ENCODE assay signal across 23 mouse cellular contexts in the genomic region with DNA sequence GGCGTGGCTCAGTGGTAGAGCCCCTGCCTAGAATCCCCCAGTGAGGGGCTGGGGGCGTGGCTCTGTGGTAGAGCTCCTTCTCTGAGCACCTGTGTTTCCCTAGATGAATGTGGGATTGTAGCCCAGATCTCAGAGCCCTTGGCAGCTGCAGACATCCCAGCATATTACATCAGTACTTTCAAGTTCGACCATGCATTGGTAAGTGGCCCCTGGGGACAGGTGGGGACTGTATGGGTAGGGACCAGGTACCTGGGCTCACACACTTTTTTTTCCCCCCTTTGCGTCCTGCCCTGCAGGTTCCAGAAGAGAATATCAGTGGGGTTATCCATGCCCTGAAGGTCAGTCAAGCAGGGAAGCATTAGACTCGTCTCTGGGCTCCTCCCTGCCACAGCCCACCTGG. TPM values are rescaled to one million over a fixed set of nuclear protein-coding genes. Genes with fewer than 3 reads are reported as not detected.
DNase-seq lines count a peak whose midpoint lies in the region; ATAC-seq and TF ChIP-seq lines count a peak whose summit lies in the region.
"Had no signal": no experiment of that assay in that cellular context is flagged by ENCODE, and none has a peak within 500 bp of the region (broad histone marks: within the 10 kb centered on the region; RNA-seq: fewer than 3 reads in every experiment).

No protein-coding gene starts in this region.

- no peak overlapping the region for H3K9ac ChIP-seq in embryonic facial prominence, embryonic 14.5 days (ENCODE audit: low read depth, low read length)
- no peak overlapping the region for H3K9ac ChIP-seq in hindbrain, postnatal 0 days (replicated peaks; ENCODE audit: low read length)
- no peak overlapping the region for H3K9ac ChIP-seq in hindbrain, embryonic 13.5 days
- no peak overlapping the region for H3K9ac ChIP-seq in CH12.LX (ENCODE audit: insufficient read depth, low read depth)
- H3K9ac ChIP-seq in forebrain, postnatal 0 days: no peak overlapping the region

- TF ChIP-seq RAD21 in CH12.LX (IDR thresholded peaks at IDR 0.05; ENCODE audit: low read depth, low read length): no peak

- H3K27ac ChIP-seq in embryonic facial prominence, embryonic 14.5 days (replicated peaks; ENCODE audit: low read depth, low read length): no peak overlapping the region
- no peak overlapping the region for H3K27ac ChIP-seq in embryonic facial prominence, embryonic 10.5 days (replicated peaks)
- H3K27ac ChIP-seq in hindbrain, postnatal 0 days: no peak overlapping the region
- no peak overlapping the region for H3K27ac ChIP-seq in hindbrain, embryonic 13.5 days
- no peak overlapping the region for H3K27ac ChIP-seq in CH12.LX (ENCODE audit: insufficient read depth, low read depth)
- H3K27ac ChIP-seq in forebrain, postnatal 0 days (ENCODE audit: low read depth, low read length): no peak overlapping the region

- 73% methylated on average over 3 of the region's 5 CpGs for WGBS in embryonic facial prominence, embryonic 14.5 days
- 88% methylated on average over 5 of the region's 5 CpGs for WGBS in embryonic facial prominence, embryonic 10.5 days
- 79% methylated on average over 5 of the region's 5 CpGs for WGBS in hindbrain, postnatal 0 days
- 94% methylated on average over 5 of the region's 5 CpGs for WGBS in hindbrain, embryonic 13.5 days
- WGBS in forebrain, postnatal 0 days: 91% methylated on average over 5 of the region's 5 CpGs

- H3K79me2 ChIP-seq in CH12.LX (replicated peaks; ENCODE audit: control insufficient read depth, extremely low read depth, insufficient read depth, poor library complexity, severe bottlenecking): no peaks in the 10 kb centered on the region

- H3K4me2 ChIP-seq in embryonic facial prominence, embryonic 14.5 days (ENCODE audit: low read depth, low read length): no peak overlapping the region
- H3K4me2 ChIP-seq in hindbrain, postnatal 0 days (ENCODE audit: low read depth, low read length): no peak overlapping the region
- H3K4me2 ChIP-seq in hindbrain, embryonic 13.5 days: no peak overlapping the region
- H3K4me2 ChIP-seq in CH12.LX (ENCODE audit: insufficient read depth, low read depth, poor library complexity, severe bottlenecking): no peak overlapping the region
- no peak overlapping the region for H3K4me2 ChIP-seq in forebrain, postnatal 0 days (ENCODE audit: low read depth)

- 0 out of 2 replicates have a peak, but pooled peaks cover 3% of the 10 kb centered on the region for H3K9me3 ChIP-seq in embryonic facial prominence, embryonic 14.5 days (ENCODE audit: control insufficient read depth, low read length)
- no peaks in the 10 kb centered on the region for H3K9me3 ChIP-seq in embryonic facial prominence, embryonic 10.5 days
- no peaks in the 10 kb centered on the region for H3K9me3 ChIP-seq in hindbrain, postnatal 0 days (ENCODE audit: low read length)
- H3K9me3 ChIP-seq in hindbrain, embryonic 13.5 days: no peaks in the 10 kb centered on the region
- H3K9me3 ChIP-seq in CH12.LX (replicated peaks; ENCODE audit: low read length): peaks cover 23% of the 10 kb centered on the region
- no peaks in the 10 kb centered on the region for H3K9me3 ChIP-seq in forebrain, postnatal 0 days (ENCODE audit: low read length)

- peak; percentile 42; the same call in 1 of the 2 replicates for TF ChIP-seq EP300 in CH12.LX (IDR thresholded peaks at IDR 0.05; ENCODE audit: low read length)

- no peak for TF ChIP-seq CTCF in hindbrain, postnatal 0 days (IDR thresholded peaks at IDR 0.05; ENCODE audit: low read depth)
- TF ChIP-seq CTCF in CH12.LX (conservative IDR thresholded peaks at IDR 0.05 in 1 of 2, IDR thresholded peaks at IDR 0.05 in 1 of 2; ENCODE audit: low read depth in 2 of 2, low read length in 2 of 2): no peak
- TF ChIP-seq CTCF in forebrain, postnatal 0 days (IDR thresholded peaks at IDR 0.05; ENCODE audit: low read depth): no peak

- no peak for DNase-seq in embryonic facial prominence, embryonic 14.5 days (ENCODE audit: low spot score)
- no peak for DNase-seq in embryonic facial prominence, embryonic 10.5 days (ENCODE audit: low spot score)
- DNase-seq in hindbrain, postnatal 0 days (ENCODE audit: low spot score): no peak
- DNase-seq in A20 (ENCODE audit: low read depth, low spot score) (peak; percentile 12), CH12.LX (ENCODE audit: extremely low read depth) (peak; percentile 80)
- DNase-seq in lung, postnatal 25 days (ENCODE audit: low spot score): no peak
- no peak for DNase-seq in forebrain, postnatal 0 days
- DNase-seq: adrenal gland, adult 2 months; adrenal gland, adult 8-10 months; adrenal gland, postnatal 10 days; adrenal gland, postnatal 14 days; adrenal gland, postnatal 25 days; adrenal gland, postnatal 36 days; B cell, adult 2 months; cerebellum, adult 11 months; cerebellum, adult 11-12 months; cerebellum, adult 18-20 months; cerebellum, adult 2 months had no signal

- ATAC-seq in embryonic facial prominence, embryonic 14.5 days (ENCODE audit: low read depth): peak; percentile 31; the same call in 1 of the 2 replicates
- ATAC-seq in hindbrain, postnatal 0 days: 0 out of 2 replicates have a peak, but pooled peaks have one; percentile 25
- no peak for ATAC-seq in hindbrain, embryonic 13.5 days (ENCODE audit: low FRiP score)
- ATAC-seq in forebrain, postnatal 0 days: no peak
- ATAC-seq: activated CD4-positive, CD25-positive, alpha-beta regulatory T cell, adult 4 months; CD4-positive, CD25-positive, alpha-beta regulatory T cell, adult 4 months; Patski had no signal

- H3K27me3 ChIP-seq in embryonic facial prominence, embryonic 14.5 days (replicated peaks; ENCODE audit: control insufficient read depth, insufficient read depth, low read length): no peaks in the 10 kb centered on the region
- no peaks in the 10 kb centered on the region for H3K27me3 ChIP-seq in embryonic facial prominence, embryonic 10.5 days (replicated peaks; ENCODE audit: low read depth, poor library complexity, severe bottlenecking)
- H3K27me3 ChIP-seq in hindbrain, postnatal 0 days (ENCODE audit: insufficient read depth, low read length): no peaks in the 10 kb centered on the region
- H3K27me3 ChIP-seq in hindbrain, embryonic 13.5 days: no peaks in the 10 kb centered on the region
- H3K27me3 ChIP-seq in CH12.LX (replicated peaks): no peaks in the 10 kb centered on the region
- no peaks in the 10 kb centered on the region for H3K27me3 ChIP-seq in forebrain, postnatal 0 days (ENCODE audit: insufficient read depth, low read length)
- H3K27me3 ChIP-seq: Patski had no signal

- in situ Hi-C loops in CH12.LX (cut with MboI; ENCODE audit: low pct_ligation_motif_present, low pct_unique_long_range_greater_than_20kb, low sequenced_read_pairs): no loop called here

- dilution Hi-C loops in CH12.LX (cut with MboI; ENCODE audit: extremely low pct_ligation_motif_present, extremely low pct_unique_long_range_greater_than_20kb, low sequenced_read_pairs): no loop called here

- H3K4me1 ChIP-seq in embryonic facial prominence, embryonic 14.5 days (ENCODE audit: control insufficient read depth, insufficient read depth, low read length): no peaks in the 10 kb centered on the region
- no peaks in the 10 kb centered on the region for H3K4me1 ChIP-seq in embryonic facial prominence, embryonic 10.5 days
- no peaks in the 10 kb centered on the region for H3K4me1 ChIP-seq in hindbrain, postnatal 0 days (ENCODE audit: insufficient read depth, low read length)
- no peaks in the 10 kb centered on the region for H3K4me1 ChIP-seq in hindbrain, embryonic 13.5 days (replicated peaks)
- H3K4me1 ChIP-seq in CH12.LX (ENCODE audit: control insufficient read depth in 1 of 2, insufficient read depth in 2 of 2): peaks cover 4 to 58% of the 10 kb centered on the region in 2 experiments
- H3K4me1 ChIP-seq in forebrain, postnatal 0 days (ENCODE audit: insufficient read depth): no peaks in the 10 kb centered on the region

- H3K36me3 ChIP-seq in embryonic facial prominence, embryonic 14.5 days (ENCODE audit: control insufficient read depth, insufficient read depth, low read length): peaks cover 33% of the 10 kb centered on the region; the same call in 1 of the 2 replicates
- peaks cover 73% of the 10 kb centered on the region for H3K36me3 ChIP-seq in embryonic facial prominence, embryonic 10.5 days (replicated peaks)
- H3K36me3 ChIP-seq in hindbrain, postnatal 0 days (ENCODE audit: insufficient read depth, low read length): peaks cover 51% of the 10 kb centered on the region
- peaks cover 97% of the 10 kb centered on the region for H3K36me3 ChIP-seq in hindbrain, embryonic 13.5 days
- H3K36me3 ChIP-seq in CH12.LX (replicated peaks in 1 of 2; ENCODE audit: control insufficient read depth in 1 of 2, insufficient read depth in 1 of 2, low read length in 1 of 2): peaks cover 5 to 34% of the 10 kb centered on the region in 2 experiments
- H3K36me3 ChIP-seq in forebrain, postnatal 0 days (ENCODE audit: insufficient read depth): peaks cover 84% of the 10 kb centered on the region
- H3K36me3 ChIP-seq: G1E had no signal

- no peak overlapping the region for H3K4me3 ChIP-seq in embryonic facial prominence, embryonic 14.5 days (ENCODE audit: low read depth, low read length)
- no peak overlapping the region for H3K4me3 ChIP-seq in embryonic facial prominence, embryonic 10.5 days
- no peak overlapping the region for H3K4me3 ChIP-seq in hindbrain, postnatal 0 days (ENCODE audit: low read length)
- no peak overlapping the region for H3K4me3 ChIP-seq in hindbrain, embryonic 13.5 days
- no peak overlapping the region for H3K4me3 ChIP-seq in CH12.LX (replicated peaks in 1 of 3; ENCODE audit: low read depth in 2 of 3, low read length in 2 of 3, poor library complexity in 1 of 3)
- H3K4me3 ChIP-seq in forebrain, postnatal 0 days (ENCODE audit: low read depth, low read length): no peak overlapping the region

- TF ChIP-seq POLR2A in CH12.LX (IDR thresholded peaks at IDR 0.05; ENCODE audit: low read depth, low read length): no peak

RNA-seq across cellular contexts. Expression of gene Castor2, which starts 38.4 kb away (rescaled TPM):
- 11.7 and 13.5 TPM in 2 replicates for polyA plus RNA-seq in embryonic facial prominence, embryonic 14.5 days (2014; fragmentation: Nextera tagmentation; extraction: Ambion mirVana)
- polyA plus RNA-seq in embryonic facial prominence, embryonic 10.5 days (2016; fragmentation: Nextera tagmentation; extraction: Ambion mirVana): 7.6 and 8.9 TPM in 2 replicates
- total RNA-seq in hindbrain, postnatal 0 days (2014; rRNA removed): 27.4 and 27.5 TPM in 2 replicates
- 21.1 and 21.8 TPM in 2 replicates for polyA plus RNA-seq in hindbrain, postnatal 0 days (2015; fragmentation: Nextera tagmentation; extraction: Ambion mirVana)
- polyA plus RNA-seq in hindbrain, embryonic 13.5 days (2015; fragmentation: Nextera tagmentation; extraction: Ambion mirVana): 23.8 and 29.3 TPM in 2 replicates
- total RNA-seq in CH12.LX (2012; rRNA removed) (1.2 and 1.3 TPM in 2 replicates), CH12.LX (2014; rRNA removed) (0.31 and 0.35 TPM in 2 replicates)
- polyA plus RNA-seq in CH12.LX (2012; ENCODE audit: insufficient read length, low read depth): 3.8 and 3.9 TPM in 2 replicates
- 16.8 and 19.3 TPM in 2 replicates for total RNA-seq in forebrain, postnatal 0 days (2014; rRNA removed)
- polyA plus RNA-seq in forebrain, postnatal 0 days (2015; fragmentation: Nextera tagmentation; extraction: Ambion mirVana): 18.9 and 21.9 TPM in 2 replicates
- polyA plus RNA-seq: G1E had no signal

RNA-seq across cellular contexts. Expression of gene Rcc1l, which starts 38.6 kb away (rescaled TPM):
- polyA plus RNA-seq in embryonic facial prominence, embryonic 14.5 days (2014; fragmentation: Nextera tagmentation; extraction: Ambion mirVana): 26.1 and 27.3 TPM in 2 replicates
- polyA plus RNA-seq in embryonic facial prominence, embryonic 10.5 days (2016; fragmentation: Nextera tagmentation; extraction: Ambion mirVana): 41.9 and 42.1 TPM in 2 replicates
- 20.6 and 23.0 TPM in 2 replicates for total RNA-seq in hindbrain, postnatal 0 days (2014; rRNA removed)
- polyA plus RNA-seq in hindbrain, postnatal 0 days (2015; fragmentation: Nextera tagmentation; extraction: Ambion mirVana): 21.5 and 21.7 TPM in 2 replicates
- 19.9 and 20.4 TPM in 2 replicates for polyA plus RNA-seq in hindbrain, embryonic 13.5 days (2015; fragmentation: Nextera tagmentation; extraction: Ambion mirVana)
- total RNA-seq in CH12.LX (2012; rRNA removed) (42.3 and 42.7 TPM in 2 replicates), CH12.LX (2014; rRNA removed) (24.6 and 25.4 TPM in 2 replicates)
- polyA plus RNA-seq in CH12.LX (2012; ENCODE audit: insufficient read length, low read depth): 31.0 and 31.8 TPM in 2 replicates
- 21.6 and 26.0 TPM in 2 replicates for total RNA-seq in forebrain, postnatal 0 days (2014; rRNA removed)
- 22.4 TPM in 2 replicates for polyA plus RNA-seq in forebrain, postnatal 0 days (2015; fragmentation: Nextera tagmentation; extraction: Ambion mirVana)

RNA-seq across cellular contexts. Expression of gene Gtf2ird2, which starts 45.9 kb away (rescaled TPM):
- polyA plus RNA-seq in embryonic facial prominence, embryonic 14.5 days (2014; fragmentation: Nextera tagmentation; extraction: Ambion mirVana): 6.6 and 7.3 TPM in 2 replicates
- 8.1 and 8.5 TPM in 2 replicates for polyA plus RNA-seq in embryonic facial prominence, embryonic 10.5 days (2016; fragmentation: Nextera tagmentation; extraction: Ambion mirVana)
- total RNA-seq in hindbrain, postnatal 0 days (2014; rRNA removed): 14.6 and 19.7 TPM in 2 replicates
- 11.6 and 12.6 TPM in 2 replicates for polyA plus RNA-seq in hindbrain, postnatal 0 days (2015; fragmentation: Nextera tagmentation; extraction: Ambion mirVana)
- 12.8 and 14.1 TPM in 2 replicates for polyA plus RNA-seq in hindbrain, embryonic 13.5 days (2015; fragmentation: Nextera tagmentation; extraction: Ambion mirVana)
- total RNA-seq in CH12.LX (2012; rRNA removed) (4.4 and 4.7 TPM in 2 replicates), CH12.LX (2014; rRNA removed) (1.9 and 3.0 TPM in 2 replicates)
- polyA plus RNA-seq in CH12.LX (2012; ENCODE audit: insufficient read length, low read depth): 6.8 and 9.7 TPM in 2 replicates
- total RNA-seq in forebrain, postnatal 0 days (2014; rRNA removed): 14.3 and 20.4 TPM in 2 replicates
- 8.8 and 11.8 TPM in 2 replicates for polyA plus RNA-seq in forebrain, postnatal 0 days (2015; fragmentation: Nextera tagmentation; extraction: Ambion mirVana)

Comparison
In these comparisons a context has a peak if more than half of its experiments do, and no peak if none do; other contexts are left out.
1. ATAC-seq: peak in embryonic facial prominence, embryonic 14.5 days (single experiment) and hindbrain, postnatal 0 days (single experiment); none in hindbrain, embryonic 13.5 days (single experiment) and forebrain, postnatal 0 days (single experiment).
2. DNase-seq: peak in A20 (single experiment) and CH12.LX (single experiment); none in embryonic facial prominence, embryonic 14.5 days (single experiment), embryonic facial prominence, embryonic 10.5 days (single experiment), hindbrain, postnatal 0 days (single experiment), lung, postnatal 25 days (single experiment) and forebrain, postnatal 0 days (single experiment).